Mouse (Mus musculus): ENCODE results near the gene Fam189a2.

- TF ChIP-seq CTCF (IDR thresholded peaks at IDR 0.05; ENCODE audit: borderline replicate concordance, control insufficient read depth, extremely low read depth, insufficient read depth, low read length, poor library complexity) = no peak
- no peak for TF ChIP-seq POLR2A (IDR thresholded peaks at IDR 0.05; ENCODE audit: control insufficient read depth, extremely low read depth, insufficient read depth, low read length, poor library complexity)
Observed at GRCm38 (mm10) chr19:24058021-24058420, 27.2 kb upstream of the Fam189a2 start.

Data from thymus, adult 2 months (tissue).